Mouse (Mus musculus) erythroblast, embryonic 14.5 days (primary cell): ENCODE measurements around the gene Ccs.

Source experiments
- GATA1 ChIP-seq: IDR thresholded peaks from 2 replicates; pipeline ENCODE4 v1.6.1; 2012; ENCODE audit warnings: low read length, inconsistent platforms, mixed read lengths
- TAL1 ChIP-seq: IDR thresholded peaks from 3 replicates; pipeline ENCODE4 v1.6.1; 2012; ENCODE audit warnings: low read length, inconsistent platforms, mixed read lengths

DNA sequence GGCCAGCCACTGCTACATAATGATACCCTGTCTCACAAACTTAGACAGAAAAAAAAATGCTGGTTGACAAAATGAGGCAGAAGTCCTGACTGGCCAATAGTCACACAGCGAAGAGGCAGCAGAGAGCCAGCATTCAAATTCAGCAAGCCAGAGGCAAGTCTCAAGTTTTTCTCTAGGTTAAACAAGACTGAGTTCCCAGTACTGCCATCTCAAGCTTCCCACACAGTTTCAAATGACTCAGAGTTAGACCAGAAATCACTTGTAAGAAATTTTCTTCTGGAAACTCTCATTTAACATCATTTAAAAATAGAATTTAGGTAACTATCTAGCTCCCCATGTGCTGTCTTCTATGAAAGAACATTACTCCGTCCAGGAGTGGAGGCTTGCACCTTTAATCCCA is 41.3 kb downstream of the Ccs start:
- TF ChIP-seq TAL1: no peak
- TF ChIP-seq GATA1: no peak
